Mouse (Mus musculus): ENCODE measurements around the gene Frs3.

Gene Frs3

GRCm38 (mm10) chr17:47689894-47690293 is 1.1 kb downstream of the Frs3 start:
- in situ Hi-C loops (cut with MboI; ENCODE audit: low sequenced_read_pairs): no loop called here

DNA sequence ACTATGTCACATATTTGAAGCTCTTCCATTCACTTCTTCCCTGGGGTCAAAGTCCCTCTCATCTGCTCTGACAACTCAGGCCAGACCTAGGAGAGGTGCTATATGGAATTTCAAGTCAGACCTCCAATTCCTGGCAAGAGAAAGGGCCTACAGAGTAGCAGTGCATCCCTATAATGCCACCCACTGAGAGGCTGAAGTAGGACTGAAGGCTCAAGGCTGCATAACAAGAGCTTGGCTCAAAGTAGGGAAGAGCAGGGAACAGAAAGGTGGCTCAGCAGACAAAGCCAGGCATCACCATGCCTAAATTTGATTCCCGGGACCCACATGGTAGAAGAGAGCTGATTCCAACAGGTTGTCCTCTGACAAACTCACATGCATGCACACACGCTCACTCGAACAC is 2.8 kb downstream of the Frs3 start:
- in situ Hi-C loops (cut with MboI; ENCODE audit: low sequenced_read_pairs): no loop called here

- in situ Hi-C loops (cut with MboI; ENCODE audit: low sequenced_read_pairs): no loop called here
Measured at GRCm38 (mm10) chr17:47693671-47694441, 5.0 kb downstream of the Frs3 start.

GRCm38 (mm10) chr17:47694442-47694502 is 5.4 kb downstream of the Frs3 start, which contains the start of gene Gm21981:
Gene Gm21981, minus strand, starts transcription at chr17:47694455.
- in situ Hi-C loops (cut with MboI; ENCODE audit: low sequenced_read_pairs): no loop called here

DNA sequence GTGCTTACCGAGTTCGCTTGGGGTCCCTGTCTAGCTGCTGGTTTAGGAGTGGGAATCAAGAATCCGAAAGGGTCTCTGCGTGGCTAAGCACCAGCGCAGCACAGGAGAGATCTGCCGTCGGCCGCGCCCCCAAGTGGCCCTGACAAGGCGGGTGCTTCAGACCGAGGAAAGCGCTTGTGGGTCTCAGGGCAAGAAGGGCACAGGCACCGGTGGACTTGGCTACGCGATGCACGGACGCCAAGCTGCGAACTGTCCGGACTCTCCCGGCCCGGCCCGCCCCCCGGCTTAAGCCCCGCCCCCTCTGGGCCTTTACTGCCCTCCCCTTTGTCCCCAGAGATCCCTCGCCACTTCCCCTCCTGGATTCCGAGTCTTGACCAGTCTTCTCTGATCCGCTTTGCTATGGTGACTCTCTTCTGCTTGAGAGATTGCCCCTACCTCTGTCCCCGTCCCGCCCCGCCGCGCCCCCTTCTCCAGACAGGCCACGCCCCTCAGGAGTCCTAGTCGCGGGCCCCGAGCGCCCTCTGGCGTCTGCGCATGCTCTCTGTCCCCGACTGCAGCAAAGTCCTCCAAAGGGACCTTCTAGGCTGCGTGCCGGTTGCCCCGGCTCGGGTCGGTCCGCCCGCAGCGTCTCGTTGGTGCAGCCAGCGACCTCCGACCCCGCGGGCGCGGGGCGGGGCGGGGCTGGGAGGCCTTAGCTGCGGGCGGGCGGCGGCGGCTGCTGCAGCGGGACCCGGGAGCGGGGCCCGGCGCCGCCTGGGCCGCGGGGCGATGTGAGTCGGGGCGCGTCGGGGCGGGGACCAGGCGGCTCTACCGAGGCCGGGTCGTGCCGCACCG is 5.9 kb downstream of the Frs3 start, which contains the start of gene Prickle4:
TSS of gene Prickle4 (minus strand) at position 234 of the 834 bp plus-strand sequence.
- in situ Hi-C loops (cut with MboI; ENCODE audit: low sequenced_read_pairs): no loop called here

DNA sequence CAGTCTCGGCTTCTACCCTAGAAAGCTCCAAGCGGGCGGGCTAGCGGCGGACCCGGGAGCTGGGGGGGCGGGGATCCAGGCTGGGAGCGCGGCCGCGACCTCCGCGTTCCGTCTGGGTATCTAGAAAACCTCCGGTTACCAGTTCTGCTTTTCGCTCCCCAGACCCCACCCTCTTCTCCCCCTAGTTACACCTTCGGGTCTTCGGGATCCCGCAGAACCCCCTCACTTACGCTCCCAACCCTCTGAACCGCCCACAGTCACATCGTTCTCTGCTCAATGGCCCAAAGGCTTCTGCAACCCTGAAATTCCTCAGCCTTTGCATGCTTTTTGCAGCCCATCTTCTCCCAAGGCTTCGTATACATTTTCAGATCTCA is 6.5 kb downstream of the Frs3 start:
- in situ Hi-C loops (cut with MboI; ENCODE audit: low sequenced_read_pairs): no loop called here

DNA sequence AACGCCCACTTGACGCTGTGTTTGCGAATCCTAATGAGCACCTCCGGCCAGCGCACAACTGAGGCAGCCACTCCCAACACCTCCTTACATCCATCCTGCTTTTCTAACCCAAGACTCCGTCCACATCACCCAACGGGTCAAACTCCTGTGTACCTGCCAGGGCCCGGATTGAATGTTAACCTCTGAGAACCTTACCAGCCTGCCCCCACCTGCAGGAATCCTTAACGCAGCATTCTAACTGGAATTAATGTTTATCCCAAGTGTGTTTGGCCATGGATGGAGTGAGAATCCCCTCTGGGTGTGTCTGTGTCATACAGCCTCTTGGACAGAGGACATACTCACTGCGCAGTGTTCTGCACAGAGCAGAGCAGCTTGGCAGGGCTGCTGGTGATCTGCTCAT is 9.3 kb downstream of the Frs3 start:
- in situ Hi-C loops (cut with MboI; ENCODE audit: low sequenced_read_pairs): no loop called here

- in situ Hi-C loops (cut with MboI; ENCODE audit: low sequenced_read_pairs): no loop called here
Measured at GRCm38 (mm10) chr17:47699055-47699454, 10.2 kb downstream of the Frs3 start.

GRCm38 (mm10) chr17:47701793-47702192 is 13.0 kb downstream of the Frs3 start:
- in situ Hi-C loops (cut with MboI; ENCODE audit: low sequenced_read_pairs): no loop called here

DNA sequence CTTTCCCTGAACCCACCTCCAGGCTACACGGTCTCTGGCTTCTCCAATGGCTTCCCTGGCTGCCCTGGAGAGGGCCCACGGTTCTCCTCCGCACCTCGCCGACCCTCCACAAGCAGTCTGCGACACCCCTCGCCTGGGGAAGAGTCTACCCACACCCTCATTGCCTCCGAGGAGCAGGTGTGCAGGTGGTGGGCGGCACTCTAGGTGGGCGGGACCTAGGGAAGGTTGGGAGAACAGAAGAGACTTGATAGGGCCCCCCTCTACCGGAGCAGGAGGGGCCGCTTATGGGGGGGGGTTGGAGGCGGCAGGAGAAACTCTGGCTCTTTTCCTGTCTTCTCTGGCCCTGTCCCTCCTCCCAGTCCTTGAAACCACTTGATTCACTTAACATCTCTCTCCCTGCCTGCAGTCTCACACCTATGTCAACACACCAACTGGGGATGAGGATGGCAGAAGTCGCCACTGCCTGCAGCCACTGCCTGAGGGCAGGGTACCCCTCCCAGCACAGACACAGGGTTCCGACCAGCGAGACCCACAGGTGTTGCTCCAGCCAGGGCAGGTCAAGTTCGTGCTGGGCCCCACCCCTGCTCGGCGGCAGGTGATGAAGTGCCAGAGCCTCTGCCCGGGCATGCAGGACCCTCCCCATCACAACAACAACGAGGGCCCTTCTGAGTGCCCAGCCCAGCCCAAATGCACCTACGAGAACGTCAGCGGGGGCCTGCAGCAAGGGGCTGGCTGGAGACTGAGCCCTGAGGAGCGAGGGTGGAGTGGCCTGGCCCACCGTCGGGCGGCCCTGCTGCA is 13.9 kb downstream of the Frs3 start:
- in situ Hi-C loops (cut with MboI; ENCODE audit: low sequenced_read_pairs): no loop called here

DNA sequence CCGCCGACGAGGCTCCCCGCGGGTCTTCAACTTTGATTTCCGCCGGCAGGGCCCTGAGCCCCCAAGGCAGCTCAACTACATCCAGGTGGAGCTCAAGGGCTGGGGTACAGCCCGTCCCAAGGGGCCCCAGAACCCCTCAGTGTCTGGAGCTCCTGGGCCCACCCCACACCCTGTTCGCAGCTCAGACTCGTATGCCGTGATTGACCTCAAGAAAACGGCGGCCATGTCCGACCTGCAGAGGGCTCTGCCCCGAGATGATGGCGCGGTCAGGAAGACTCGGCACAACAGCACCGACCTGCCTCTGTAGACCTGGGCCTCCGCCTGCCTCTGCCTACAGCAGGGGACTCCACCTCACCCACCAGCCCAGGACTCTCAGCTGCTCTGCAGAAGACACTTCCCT is 14.7 kb downstream of the Frs3 start:
- in situ Hi-C loops (cut with MboI; ENCODE audit: low sequenced_read_pairs): no loop called here

DNA sequence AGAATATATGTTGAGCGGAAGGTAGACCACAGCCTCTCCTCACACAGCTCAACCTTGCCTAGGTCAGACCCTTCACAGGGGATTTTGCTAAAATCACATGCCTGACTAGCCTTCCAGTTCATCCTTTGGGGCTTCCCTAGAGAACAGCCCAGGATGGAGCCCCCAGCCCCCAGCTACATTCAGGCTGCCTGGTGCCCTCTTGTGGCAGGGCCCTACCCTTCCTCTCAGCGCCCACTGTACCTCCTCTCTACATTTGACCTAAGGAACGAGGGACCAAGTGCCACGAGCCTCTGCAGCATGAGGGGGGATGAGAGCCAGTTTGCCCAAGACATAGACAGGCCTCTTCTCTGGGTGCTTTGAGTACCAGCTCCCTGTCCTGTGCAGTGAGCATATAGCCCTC is 15.9 kb downstream of the Frs3 start:
- in situ Hi-C loops (cut with MboI; ENCODE audit: low sequenced_read_pairs): no loop called here

DNA sequence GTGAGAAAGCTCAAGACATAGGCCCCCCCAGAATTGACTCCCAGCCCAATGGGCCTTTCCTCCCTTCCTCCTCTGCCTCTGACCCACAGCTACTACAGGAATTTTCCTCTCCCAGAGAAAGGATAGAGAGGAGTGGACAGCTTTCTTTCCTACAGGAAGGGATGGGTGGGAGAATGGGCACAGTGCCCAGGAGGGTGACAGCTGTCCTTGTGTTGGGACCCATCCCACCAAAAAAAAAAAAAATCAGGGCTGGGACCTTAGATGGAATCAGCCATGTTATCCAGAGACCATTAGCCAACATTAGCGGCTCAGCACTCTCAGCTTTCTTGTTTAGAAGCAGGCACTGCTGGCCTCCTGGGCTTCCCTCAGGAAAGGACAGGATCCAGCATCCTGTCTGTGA is 17.4 kb downstream of the Frs3 start:
- in situ Hi-C loops (cut with MboI; ENCODE audit: low sequenced_read_pairs): no loop called here

- in situ Hi-C loops (cut with MboI; ENCODE audit: low sequenced_read_pairs): no loop called here
Measured at GRCm38 (mm10) chr17:47707961-47708360, 19.1 kb downstream of the Frs3 start.

DNA sequence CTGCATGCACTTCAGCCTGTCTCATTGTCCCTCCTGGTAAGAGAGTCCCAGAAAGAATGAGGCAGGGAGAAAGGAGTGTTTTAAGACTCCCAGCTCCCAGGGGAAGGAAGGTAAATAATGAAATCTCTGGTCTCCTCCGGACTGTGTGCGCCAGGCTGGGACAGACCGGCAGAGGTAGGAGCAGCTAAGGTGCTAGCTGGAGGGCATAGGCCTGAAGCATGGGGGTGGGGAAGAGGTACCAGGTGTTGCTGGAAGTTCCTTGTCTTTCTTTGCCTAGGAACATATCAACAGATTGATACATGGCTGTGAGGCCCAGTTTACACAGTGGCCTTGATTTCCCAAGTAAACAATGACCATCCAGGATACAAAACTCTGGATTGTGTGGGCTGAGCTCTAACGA is 20.1 kb downstream of the Frs3 start:
- in situ Hi-C loops (cut with MboI; ENCODE audit: low sequenced_read_pairs): no loop called here

DNA sequence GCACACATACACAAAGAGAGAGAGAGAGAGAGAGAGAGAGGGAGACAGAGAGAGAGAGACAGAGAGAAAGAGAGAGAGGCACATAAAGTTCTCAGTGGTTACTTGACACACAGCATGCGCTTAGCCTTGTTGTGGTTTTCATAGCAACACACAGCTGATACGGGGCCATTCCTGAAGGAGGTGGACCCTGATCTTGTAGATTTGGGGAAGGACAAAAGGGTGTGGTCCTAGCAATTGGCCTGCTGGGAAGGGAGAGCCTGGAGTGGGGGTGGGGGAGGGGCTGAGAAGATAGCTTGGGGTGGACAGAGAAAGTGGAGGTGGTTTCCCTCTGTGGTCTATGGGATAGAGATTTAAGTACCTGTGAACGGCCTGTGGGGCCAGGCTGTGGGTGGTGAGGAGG is 21.2 kb downstream of the Frs3 start:
- in situ Hi-C loops (cut with MboI; ENCODE audit: low sequenced_read_pairs): no loop called here

- in situ Hi-C loops (cut with MboI; ENCODE audit: low sequenced_read_pairs): no loop called here
Measured at GRCm38 (mm10) chr17:47711883-47712282, 23.1 kb downstream of the Frs3 start.

GRCm38 (mm10) chr17:47712889-47713571 is 24.2 kb downstream of the Frs3 start:
- in situ Hi-C loops (cut with MboI; ENCODE audit: low sequenced_read_pairs): no loop called here

GRCm38 (mm10) chr17:47715037-47715436 is 26.2 kb downstream of the Frs3 start:
- in situ Hi-C loops (cut with MboI; ENCODE audit: low sequenced_read_pairs): no loop called here

GRCm38 (mm10) chr17:47721183-47721582 is 32.4 kb downstream of the Frs3 start:
- in situ Hi-C loops (cut with MboI; ENCODE audit: low sequenced_read_pairs): no loop called here

DNA sequence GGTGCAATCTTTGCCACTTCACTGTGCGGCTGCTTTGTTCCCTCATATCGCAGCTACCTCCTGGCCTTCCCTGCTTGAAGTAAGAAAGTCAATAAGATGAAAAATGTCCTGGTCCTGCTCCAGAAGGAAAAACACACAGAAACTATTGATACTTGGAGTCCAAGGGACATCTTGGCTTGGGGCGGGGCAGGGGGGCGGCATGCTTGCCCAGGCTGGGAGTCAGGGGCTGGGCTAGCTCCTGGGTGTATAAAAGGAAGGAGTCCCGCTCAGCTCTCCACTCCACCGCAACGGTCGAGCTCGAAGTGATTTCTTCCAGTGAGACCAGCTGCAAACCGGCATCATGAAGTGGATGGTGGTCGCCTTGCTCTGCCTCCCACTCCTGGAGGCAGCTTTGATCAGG is 37.7 kb downstream of the Frs3 start, which contains the start of gene Pgc:
TSS of gene Pgc (plus strand) at position 277 of the 400 bp plus-strand sequence.
- in situ Hi-C loops (cut with MboI; ENCODE audit: low sequenced_read_pairs): no loop called here

Data from CH12F3 (cell line).